Mouse (Mus musculus): ENCODE measurements around the gene Raver1. TPM values are rescaled to one million over a fixed set of nuclear protein-coding genes. Genes with fewer than 3 reads are reported as not detected.

Raver1 gene
- 61.9 and 63.4 TPM in 2 replicates for polyA plus RNA-seq (2012; rRNA removed)

GRCm38 (mm10) chr9:21091707-21092320, at the start of gene Raver1, which contains the start of gene Gm38431:
Gene Raver1 (minus strand): TSS chr9:21092008.
Gene Gm38431 (minus strand): TSS chr9:21091997.
- DNase-seq: peak; percentile 94
- WGBS: under 1% methylated on average over 54 of the region's 54 CpGs
- Histone ChIP-seq H3K4me3 (replicated peaks; ENCODE audit: extremely low read depth, low read depth, low read length) (peak within 1 kb of the TSS; percentile 90), H3K4me1 (ENCODE audit: control insufficient read depth, insufficient read depth, low read length) (0 out of 2 replicates have a peak, but pooled peaks cover 2% of the 10 kb centered on the region)
- TF ChIP-seq POLR2A (IDR thresholded peaks at IDR 0.05; ENCODE audit: borderline replicate concordance, extremely low read depth, low read depth, low read length) (peak; percentile 76), CTCF (IDR thresholded peaks at IDR 0.05; ENCODE audit: insufficient read depth, low read length) (no peak)

GRCm38 (mm10) chr9:21138386-21138785, 46.6 kb upstream of the Raver1 start:
- Histone ChIP-seq H3K4me3 (replicated peaks; ENCODE audit: extremely low read depth, low read depth, low read length) (no peak overlapping the region), H3K4me1 (ENCODE audit: control insufficient read depth, insufficient read depth, low read length) (peaks cover 23% of the 10 kb centered on the region)
- TF ChIP-seq POLR2A (IDR thresholded peaks at IDR 0.05; ENCODE audit: borderline replicate concordance, extremely low read depth, low read depth, low read length) (no peak), CTCF (IDR thresholded peaks at IDR 0.05; ENCODE audit: insufficient read depth, low read length) (no peak)
- DNase-seq: no peak
- WGBS: 52% methylated on average over 4 of the region's 4 CpGs

GRCm38 (mm10) chr9:21137229-21137628, 45.4 kb upstream of the Raver1 start:
- no peak overlapping the region for H3K4me3 ChIP-seq (replicated peaks; ENCODE audit: extremely low read depth, low read depth, low read length)
- no peak for TF ChIP-seq POLR2A (IDR thresholded peaks at IDR 0.05; ENCODE audit: borderline replicate concordance, extremely low read depth, low read depth, low read length)
- TF ChIP-seq CTCF (IDR thresholded peaks at IDR 0.05; ENCODE audit: insufficient read depth, low read length): peak; percentile 49
- DNase-seq: peak; percentile 58
- peaks cover 23% of the 10 kb centered on the region for H3K4me1 ChIP-seq (ENCODE audit: control insufficient read depth, insufficient read depth, low read length)
- 50% methylated on average over 3 of the region's 3 CpGs for WGBS

- no peak for TF ChIP-seq POLR2A (IDR thresholded peaks at IDR 0.05; ENCODE audit: borderline replicate concordance, extremely low read depth, low read depth, low read length)
- no peak for TF ChIP-seq CTCF (IDR thresholded peaks at IDR 0.05; ENCODE audit: insufficient read depth, low read length)
- Histone ChIP-seq H3K4me1 (ENCODE audit: control insufficient read depth, insufficient read depth, low read length) (peaks cover 23% of the 10 kb centered on the region), H3K4me3 (replicated peaks; ENCODE audit: extremely low read depth, low read depth, low read length) (no peak overlapping the region)
- DNase-seq: no peak
- WGBS: 47% methylated on average over 6 of the region's 6 CpGs
Observed at GRCm38 (mm10) chr9:21136401-21136800, 44.6 kb upstream of the Raver1 start.

- DNase-seq: no peak
- H3K4me3 ChIP-seq (replicated peaks; ENCODE audit: extremely low read depth, low read depth, low read length): no peak overlapping the region
- peaks cover 23% of the 10 kb centered on the region for H3K4me1 ChIP-seq (ENCODE audit: control insufficient read depth, insufficient read depth, low read length)
- 22% methylated on average over 1 of the region's 1 CpGs for WGBS
- TF ChIP-seq CTCF (IDR thresholded peaks at IDR 0.05; ENCODE audit: insufficient read depth, low read length) (no peak), POLR2A (IDR thresholded peaks at IDR 0.05; ENCODE audit: borderline replicate concordance, extremely low read depth, low read depth, low read length) (no peak)
Observed at GRCm38 (mm10) chr9:21135941-21136381, 44.2 kb upstream of the Raver1 start.

GRCm38 (mm10) chr9:21135329-21135890, 43.6 kb upstream of the Raver1 start:
- no peak for TF ChIP-seq POLR2A (IDR thresholded peaks at IDR 0.05; ENCODE audit: borderline replicate concordance, extremely low read depth, low read depth, low read length)
- no peak for TF ChIP-seq CTCF (IDR thresholded peaks at IDR 0.05; ENCODE audit: insufficient read depth, low read length)
- peaks cover 24% of the 10 kb centered on the region for H3K4me1 ChIP-seq (ENCODE audit: control insufficient read depth, insufficient read depth, low read length)
- 62% methylated on average over 4 of the region's 4 CpGs for WGBS
- DNase-seq: no peak
- no peak overlapping the region for H3K4me3 ChIP-seq (replicated peaks; ENCODE audit: extremely low read depth, low read depth, low read length)

- Histone ChIP-seq H3K4me3 (replicated peaks; ENCODE audit: extremely low read depth, low read depth, low read length) (no peak overlapping the region), H3K4me1 (ENCODE audit: control insufficient read depth, insufficient read depth, low read length) (peaks cover 25% of the 10 kb centered on the region)
- no peak for TF ChIP-seq CTCF (IDR thresholded peaks at IDR 0.05; ENCODE audit: insufficient read depth, low read length)
- TF ChIP-seq POLR2A (IDR thresholded peaks at IDR 0.05; ENCODE audit: borderline replicate concordance, extremely low read depth, low read depth, low read length): 0 out of 2 replicates have a peak, but pooled peaks have one; percentile 17
- 25% methylated on average over 9 of the region's 9 CpGs for WGBS
- peak; percentile 34 for DNase-seq
Observed at GRCm38 (mm10) chr9:21134595-21135328, 43.0 kb upstream of the Raver1 start.

- no peak for DNase-seq
- 70% methylated on average over 9 of the region's 9 CpGs for WGBS
- peaks cover 25% of the 10 kb centered on the region for H3K4me1 ChIP-seq (ENCODE audit: control insufficient read depth, insufficient read depth, low read length)
- TF ChIP-seq POLR2A (IDR thresholded peaks at IDR 0.05; ENCODE audit: borderline replicate concordance, extremely low read depth, low read depth, low read length) (no peak), CTCF (IDR thresholded peaks at IDR 0.05; ENCODE audit: insufficient read depth, low read length) (no peak)
- H3K4me3 ChIP-seq (replicated peaks; ENCODE audit: extremely low read depth, low read depth, low read length): no peak overlapping the region
Observed at GRCm38 (mm10) chr9:21133064-21133707, 41.4 kb upstream of the Raver1 start.

Data from lung, adult 2 months (tissue).